Mouse (Mus musculus) left cerebral cortex, postnatal 4 days (tissue): ENCODE measurements at regions not wholly inside any gene's neighbourhood (a gene's known extent, or its start where the extent isn't known, plus 50 kb on each side); places are given as distances from the start of the nearest gene placed in this dataset.

Experiments used
- DNase-seq: peaks from one replicate; pipeline ENCODE4 v3.0.0-alpha.2; 2022
- intact Hi-C: fragments of 180-260 bp; cut with DNase I; formaldehyde crosslinking; loops from one replicate; pipeline ENCODE4 v1.15.1; 2025

DNA sequence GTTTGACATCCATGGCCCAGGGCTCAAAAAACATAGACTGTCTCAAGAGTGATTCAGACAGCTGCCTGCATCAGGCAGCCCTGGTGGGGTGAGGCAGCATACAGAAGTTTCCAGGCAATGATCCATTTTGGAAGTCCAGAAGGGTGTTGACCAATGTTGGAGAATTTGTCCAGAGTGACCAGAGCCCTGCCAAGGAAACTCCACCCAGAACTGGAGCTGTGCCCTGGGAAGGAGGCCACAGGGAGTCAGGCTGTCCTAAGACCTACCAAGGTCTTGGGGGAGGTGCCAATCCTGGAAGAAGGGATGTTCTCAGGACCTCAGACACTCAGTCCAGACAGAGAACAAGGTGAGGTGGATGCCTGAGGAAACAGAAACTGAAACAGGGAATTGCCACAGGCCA, 105.2 kb upstream of the Cops8 start:
- intact Hi-C loops: no loop called here
- no peak for DNase-seq

DNA sequence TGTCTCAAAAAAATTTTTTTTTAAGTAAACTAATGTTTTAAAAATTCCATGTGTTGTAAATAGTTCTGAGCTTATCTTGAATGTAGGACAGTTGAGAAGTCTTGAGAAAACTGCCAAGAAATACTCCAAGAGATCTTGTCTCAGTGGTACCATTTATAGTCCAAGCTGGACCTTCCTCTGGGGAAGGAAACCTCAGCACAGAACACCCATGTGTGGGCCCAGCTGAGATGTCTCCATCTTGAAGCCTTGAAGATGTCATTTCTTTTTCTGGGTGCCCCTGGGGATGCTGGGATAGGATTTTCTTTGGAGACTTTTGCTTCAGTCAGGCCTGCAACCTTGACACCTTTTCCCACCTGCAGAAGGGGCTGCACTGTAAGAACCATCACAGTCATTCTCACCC, 101.4 kb upstream of the Cops8 start:
- intact Hi-C loops: no loop called here
- no peak for DNase-seq

DNA sequence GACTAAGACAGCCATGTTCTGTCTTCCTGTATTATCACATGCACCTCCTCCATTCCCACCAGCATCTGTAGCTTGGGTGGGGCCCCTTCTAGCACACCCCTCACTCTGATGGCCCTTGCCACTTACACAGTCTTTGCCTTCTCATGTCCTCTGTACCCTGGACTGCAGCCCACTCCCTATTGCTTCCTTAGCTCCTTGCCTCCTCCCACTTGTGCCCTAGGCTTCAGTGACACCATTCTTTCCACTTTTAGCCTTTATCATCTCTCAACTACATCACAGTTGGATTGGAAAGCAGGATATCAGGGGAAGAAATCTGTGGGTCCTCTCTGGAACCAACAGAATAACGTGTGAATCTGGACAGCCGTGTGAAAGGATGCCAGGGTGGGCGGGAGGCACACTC, 100.4 kb upstream of the Cops8 start:
- DNase-seq: no peak
- intact Hi-C loops: no loop called here

DNA sequence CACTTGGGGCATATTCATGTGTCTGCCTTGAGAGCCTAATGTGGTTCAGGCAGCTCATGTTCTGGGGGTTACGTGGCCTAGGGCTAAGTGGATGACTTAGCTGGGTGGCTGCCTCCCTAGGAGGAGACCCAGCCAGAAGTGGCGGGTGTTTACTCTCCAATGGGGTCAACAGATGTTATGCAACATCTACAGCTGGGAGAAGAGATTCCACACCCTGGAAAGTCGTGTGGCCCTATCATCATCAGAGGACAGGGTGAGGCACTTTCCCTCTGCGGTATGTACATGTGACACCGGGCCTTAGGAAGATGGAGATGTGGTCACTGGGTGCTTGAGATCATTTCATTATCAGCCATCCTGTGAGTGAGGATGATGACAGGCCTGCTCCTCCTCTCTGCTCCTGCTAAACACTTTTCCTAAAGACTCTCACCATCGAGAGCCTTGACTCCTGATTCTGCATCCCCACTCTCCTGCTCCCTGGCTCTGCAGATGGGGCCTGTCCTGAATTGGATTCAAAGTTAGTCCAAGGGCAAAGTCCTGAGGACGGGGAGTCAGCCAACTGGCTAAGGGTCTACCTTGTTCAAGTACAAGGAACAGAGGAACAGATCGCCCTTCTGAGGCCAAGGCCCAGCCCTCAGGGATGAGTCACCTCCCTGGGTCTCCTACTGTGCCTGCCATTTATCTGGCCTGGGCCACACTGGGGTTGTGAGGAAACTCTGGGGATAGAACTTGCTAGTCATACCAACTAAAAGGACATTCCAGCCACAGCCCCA, 99.8 kb upstream of the Cops8 start:
- intact Hi-C loops: no loop called here
- no peak for DNase-seq

DNA sequence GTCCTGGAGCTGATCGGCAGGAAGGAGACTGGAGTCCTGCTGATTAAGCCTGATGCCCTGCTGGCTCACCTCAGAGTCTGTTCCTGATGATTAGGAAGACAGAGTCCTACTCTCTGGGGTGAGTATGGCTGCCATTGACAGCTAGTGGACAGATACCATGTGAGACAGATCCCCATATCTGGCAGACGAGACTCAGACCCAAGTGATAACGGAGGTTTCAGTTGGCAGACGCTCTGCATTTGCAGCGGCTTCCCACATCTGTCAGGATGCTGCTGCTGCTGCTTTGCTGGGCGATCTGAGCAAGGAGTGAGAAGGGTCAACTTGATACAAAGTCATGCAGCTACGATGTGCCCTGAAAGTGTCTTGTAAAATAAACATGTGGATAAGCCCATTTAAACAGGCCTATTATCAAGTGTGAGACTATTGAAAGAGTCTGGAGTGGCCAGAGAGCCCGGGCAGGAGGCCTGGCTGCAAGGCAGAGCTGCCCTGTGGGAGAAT, 98.1 kb upstream of the Cops8 start:
- intact Hi-C loops: no loop called here
- no peak for DNase-seq

DNA sequence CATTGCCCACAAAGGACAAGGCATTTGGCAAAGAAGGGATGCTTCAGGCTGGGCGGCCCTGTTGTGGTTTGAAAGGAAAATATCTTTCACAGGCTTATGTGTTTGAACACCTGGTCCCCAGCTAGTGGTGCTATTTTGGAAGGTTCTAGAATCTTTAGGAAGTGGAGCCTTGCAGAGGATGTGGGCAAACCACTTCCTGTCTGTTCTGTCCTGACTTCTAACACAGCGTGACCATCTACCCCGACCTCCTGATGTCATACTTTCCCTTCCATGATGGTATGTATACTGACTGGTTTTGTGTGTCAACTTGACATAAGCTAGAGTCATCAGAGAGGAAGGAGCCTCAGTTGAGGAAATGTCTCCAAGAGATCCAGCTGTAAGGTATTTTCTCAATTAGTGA, 97.2 kb upstream of the Cops8 start:
- intact Hi-C loops: no loop called here
- no peak for DNase-seq

DNA sequence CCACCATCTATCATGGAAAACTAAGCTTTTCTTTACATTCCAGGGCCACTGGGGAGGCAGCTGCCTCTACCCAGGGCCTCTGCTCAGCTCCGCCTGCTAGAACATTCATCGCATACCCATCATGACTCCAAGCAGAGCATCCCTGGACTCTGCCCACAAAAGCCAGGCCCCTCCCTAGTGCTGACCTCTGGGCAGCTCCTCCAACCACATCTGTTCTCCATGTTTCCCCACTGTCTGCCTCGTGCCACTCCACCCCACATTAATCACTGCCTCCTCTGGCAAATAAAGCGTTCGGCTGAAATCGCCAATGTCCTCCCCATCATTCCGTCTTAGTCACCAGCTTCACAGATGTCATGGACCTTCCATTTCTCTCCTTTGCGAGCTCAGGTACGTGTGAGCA, 96.2 kb upstream of the Cops8 start:
- DNase-seq: no peak
- intact Hi-C loops: no loop called here

DNA sequence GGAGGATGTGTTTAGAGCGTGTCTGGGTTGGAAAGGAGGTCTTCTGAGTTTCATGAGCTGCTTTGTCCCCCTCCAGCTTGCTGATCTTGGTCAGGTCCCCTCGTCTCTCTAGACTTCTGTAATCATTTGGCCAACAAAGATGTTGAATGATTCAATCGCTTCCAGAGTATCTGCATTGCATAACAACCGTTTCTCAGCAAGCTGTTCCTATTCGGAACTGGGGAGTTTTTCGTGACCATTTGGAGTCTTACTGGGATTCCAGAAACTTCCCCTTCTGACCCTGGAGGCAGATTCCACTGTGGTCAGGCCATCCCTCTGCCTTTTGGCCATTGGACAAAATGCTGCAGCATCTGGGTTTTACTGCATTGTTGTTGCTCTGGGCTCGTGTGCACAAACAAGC, 93.4 kb upstream of the Cops8 start:
- intact Hi-C loops: no loop called here
- no peak for DNase-seq

DNA sequence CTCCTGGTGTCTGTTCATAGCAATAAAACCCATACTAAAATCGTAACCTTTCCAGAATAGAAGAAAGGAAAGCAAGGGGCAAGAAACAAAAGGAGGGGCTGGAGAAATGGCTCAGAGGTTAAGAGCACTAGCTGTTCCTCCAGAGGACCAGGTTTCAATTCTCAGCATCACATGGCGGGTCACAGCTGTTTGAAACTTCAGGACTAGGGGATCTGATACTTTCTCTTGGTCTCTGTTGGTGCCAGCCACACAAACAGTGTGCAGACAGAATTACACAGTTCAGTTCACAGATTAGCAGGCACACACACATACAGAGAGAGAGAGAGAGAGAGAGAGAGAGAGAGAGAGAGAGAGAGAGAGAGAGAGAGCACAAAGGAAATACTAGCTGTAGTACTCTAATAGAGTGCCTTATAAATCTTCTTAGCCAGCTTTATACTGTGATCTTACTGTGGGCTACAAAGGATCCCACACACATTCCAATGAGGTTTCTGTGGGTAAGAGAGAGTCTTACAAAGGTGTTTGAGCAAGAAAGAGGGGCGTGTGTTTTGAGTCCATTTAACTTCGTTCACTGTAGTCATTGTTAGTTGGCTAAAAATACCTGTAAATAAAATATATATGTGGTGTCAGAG, 89.2 kb upstream of the Cops8 start:
- no peak for DNase-seq
- intact Hi-C loops: no loop called here

DNA sequence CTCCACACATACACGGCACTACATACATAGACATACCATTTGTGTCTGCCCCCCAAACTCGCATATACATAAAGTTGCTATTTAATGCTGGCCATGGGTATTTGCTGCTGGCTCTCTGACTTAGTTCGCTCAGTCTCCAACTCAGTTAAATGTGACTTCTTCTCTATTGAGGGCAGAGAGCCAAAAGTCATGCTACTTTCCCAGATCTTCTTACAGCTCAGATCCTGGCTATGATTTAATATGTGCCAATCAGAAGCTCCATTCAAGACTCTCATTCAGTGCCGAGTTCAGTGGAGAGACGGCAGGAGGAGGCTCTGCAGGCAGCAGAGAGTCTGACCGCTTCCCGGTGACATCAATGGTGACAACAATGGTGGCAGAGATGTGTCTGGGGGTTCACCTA, 88.6 kb upstream of the Cops8 start:
- intact Hi-C loops: no loop called here
- no peak for DNase-seq

DNA sequence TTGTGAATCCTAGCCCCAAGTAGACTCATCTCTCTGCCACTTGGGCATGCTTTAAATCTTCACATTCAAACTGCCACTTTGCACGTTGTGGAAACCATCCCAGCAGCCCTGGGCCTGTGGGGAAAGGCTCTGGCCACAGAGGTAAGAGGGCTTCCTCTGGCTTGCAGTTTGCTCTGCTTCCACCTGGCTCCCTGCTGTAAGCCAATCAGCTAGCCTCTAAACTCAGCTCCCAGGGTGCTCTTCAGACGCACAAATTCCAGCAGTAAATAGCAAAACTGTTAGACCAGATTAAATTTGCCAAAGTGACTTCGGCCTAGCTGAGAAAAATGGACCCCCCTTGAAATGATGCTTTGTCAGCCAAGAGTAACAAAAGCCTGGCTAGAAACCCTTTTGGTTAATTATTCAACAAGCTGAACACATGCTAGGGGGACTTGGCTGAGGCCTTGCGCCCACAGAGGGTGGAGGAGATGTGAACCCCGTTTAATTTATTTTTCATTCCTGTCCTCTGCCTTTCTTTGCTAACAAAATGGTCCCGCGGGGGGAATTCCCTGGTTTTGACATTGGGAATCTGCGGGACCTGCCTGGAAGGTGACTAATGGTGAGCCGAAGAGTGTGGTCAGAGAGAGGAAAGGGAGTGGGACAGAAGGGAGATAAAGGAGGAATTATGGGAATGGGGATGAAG, 84.1 kb upstream of the Cops8 start:
- intact Hi-C loops: no loop called here
- DNase-seq: no peak

DNA sequence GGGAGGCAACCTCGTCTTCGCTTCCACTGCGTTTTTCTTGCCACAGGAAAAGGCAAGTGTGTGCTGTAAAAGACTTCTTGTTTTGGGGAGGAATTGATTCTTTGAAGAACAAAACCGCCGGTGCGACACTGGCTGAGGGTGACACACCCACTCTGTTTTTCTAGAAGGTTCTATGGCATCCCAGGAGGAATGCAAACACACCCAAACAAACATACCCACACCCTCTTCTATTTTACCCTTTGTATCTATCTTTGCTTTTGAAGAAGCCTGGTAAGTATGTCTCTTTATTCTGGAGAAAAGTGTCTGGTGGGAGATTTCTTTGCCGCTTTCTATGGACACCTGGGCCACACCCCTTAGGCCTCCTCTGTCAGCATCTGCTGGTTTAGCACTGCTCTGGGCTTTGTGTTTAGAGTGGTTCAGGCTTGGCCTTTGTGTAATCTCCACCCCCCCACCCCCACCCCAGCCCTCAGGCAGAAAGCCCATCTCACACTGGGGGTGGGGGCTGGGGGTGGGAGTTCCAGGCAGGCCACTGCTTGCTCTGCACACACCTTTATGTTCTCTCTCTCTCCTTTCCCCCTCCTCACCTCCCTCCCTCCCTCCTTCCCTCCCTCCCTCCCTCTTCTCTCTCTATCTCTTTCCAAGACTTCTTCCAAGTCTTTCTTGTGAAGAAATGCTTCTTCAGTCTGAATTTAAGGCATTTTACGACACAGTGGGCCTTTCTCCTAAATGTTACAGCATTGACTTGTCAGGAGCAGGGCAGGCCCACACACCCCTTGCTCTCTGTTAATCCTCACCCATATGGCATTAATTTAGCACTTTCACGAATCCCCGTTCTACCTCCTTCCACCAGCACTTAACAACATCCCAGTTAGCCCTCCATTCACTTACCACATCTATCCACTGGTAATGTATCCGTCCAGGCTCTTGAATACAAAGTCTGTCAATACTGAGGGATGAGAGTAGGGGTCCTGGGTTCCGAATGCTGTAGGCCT, 83.2 kb upstream of the Cops8 start:
- no peak for DNase-seq
- intact Hi-C loops: no loop called here

DNA sequence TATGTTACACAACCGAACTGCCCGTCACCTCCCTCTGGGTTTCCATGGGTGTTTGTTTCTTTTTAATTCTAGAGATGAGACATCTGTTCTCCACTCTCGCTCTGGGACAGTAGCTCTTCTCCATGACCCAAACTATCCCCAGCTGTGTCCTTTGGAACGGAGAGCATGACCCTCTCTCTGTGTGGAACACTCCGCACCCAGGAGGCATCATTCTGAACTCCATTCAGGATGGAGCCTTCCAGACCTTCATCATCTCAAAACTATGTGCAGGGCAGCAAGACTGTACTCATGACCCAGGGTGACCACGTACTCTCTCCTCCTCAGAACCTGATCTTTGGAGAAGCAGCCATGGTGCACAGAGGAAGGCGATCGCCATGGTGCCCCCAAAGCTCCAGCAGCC, 80.5 kb upstream of the Cops8 start:
- DNase-seq: no peak
- intact Hi-C loops: no loop called here

DNA sequence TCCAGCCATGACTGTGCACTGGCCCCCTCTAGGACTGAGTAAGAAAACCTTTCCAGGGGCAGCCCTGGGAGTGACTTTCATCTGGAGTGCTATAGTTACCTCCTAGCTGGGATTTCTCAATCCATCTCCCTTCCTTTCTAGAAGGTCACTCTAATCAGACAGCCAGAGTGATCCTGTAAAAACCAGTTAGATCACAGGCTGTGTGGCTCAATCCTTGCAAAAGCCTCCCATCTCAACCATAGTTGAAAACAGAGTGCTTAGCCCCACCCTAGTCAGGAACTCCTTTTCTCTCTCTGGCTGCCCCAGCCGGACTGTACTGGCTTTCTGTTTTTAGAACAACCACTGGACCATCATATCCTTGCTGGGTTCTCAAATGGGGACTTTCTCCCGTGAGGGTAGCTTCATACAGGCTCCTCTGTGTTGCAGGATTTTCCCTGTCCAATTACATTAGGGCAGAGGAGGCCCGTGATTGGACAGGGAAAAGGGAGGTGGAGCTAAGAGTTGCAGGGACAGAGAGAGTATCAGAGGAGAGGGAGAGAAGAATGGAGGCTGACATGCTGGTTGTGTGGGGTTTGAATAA, 78.0 kb upstream of the Cops8 start:
- intact Hi-C loops: no loop called here
- DNase-seq: no peak

DNA sequence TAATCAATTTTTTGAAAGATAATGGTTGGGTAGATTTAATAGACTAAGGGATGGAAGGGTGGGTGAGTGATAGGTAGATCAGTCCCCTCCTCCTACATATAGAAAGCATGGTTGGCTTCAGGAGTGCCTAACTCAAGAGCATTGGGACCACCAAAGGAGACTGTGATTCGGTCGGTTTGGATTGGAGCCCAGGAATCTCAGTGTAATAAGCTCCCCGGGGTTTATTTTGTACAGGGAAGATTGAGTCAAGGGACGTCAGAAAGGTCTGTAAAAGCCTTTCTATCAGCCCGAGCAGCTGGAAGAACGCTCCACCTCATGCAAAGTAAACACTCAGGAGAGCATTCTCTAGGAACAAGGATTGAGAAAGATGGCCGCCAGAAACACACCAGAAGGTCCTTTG, 76.5 kb upstream of the Cops8 start:
- intact Hi-C loops: no loop called here
- DNase-seq: no peak

DNA sequence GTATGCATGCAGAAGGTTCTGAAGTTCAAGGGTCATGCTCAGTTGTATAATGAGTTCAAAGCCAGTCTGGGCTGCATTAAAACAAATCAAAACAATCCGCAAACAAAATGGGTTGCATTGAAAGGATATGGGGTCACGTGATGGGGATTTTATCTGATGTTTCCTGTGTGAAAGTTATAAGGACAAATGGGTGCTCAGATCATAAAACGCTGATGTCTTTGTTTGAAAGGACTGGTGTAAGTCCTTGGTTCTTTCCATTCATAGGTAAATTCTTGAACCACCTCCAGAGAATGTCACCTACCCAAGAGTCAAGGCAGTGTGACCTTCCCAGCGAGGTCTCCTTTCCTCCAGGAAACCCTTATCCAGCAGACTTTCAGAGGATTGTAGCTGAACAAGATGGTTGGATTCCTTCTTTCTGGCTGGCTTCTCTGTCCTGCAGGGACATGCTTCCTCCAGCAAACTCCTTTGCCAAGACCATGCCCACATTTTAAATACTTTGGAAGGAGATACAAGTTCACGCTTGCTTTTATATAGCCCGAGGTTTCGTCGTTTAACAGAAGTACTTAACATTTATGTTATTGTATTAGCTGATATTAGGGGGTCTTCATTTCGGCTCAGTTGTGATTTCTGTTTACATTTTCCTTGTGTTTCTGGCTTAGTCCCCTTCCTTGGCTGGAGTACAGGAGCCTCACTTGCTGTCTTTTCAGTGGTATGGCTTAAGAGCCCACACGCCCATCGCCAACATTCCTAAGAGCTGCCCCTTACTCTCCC, 74.6 kb upstream of the Cops8 start:
- intact Hi-C loops: no loop called here
- no peak for DNase-seq

DNA sequence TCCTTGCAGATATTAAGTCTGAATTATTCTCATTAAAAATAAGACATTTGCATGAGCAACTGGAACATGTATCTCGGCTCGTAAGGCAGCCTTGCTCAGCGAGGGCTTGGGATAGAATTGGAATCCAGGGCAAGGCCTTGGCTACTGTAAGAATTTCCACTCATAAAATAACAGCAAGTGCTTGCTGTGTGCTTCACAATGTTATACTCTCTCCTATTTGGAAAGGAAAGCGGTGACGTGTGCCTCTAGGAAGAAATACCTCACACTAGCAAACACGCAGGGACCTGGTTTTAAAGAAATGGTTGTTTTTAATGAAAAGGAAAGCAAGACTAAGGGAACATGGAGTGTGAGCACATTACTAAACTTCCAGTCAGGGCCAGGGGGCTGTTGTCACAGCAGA, 69.3 kb upstream of the Cops8 start:
- DNase-seq: no peak
- intact Hi-C loops: no loop called here

DNA sequence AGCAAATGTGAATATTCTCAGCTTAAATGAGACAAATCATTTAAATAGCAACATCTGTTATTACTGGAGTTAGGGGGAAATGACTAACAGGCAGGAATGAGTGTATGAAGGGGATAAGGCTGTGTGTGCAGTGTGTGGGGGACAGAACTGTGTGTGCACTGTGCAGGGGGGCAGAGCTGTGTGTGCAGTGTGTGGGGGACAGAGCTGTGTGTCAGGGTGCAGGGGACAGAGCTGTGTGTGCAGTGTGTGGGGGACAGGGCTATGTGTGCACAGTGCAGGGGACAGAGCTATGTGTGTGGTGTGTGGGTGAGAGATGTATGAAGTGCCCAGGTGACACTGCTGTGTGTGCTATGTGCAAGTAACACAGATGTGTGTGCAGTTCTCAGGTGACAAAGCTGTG, 66.7 kb upstream of the Cops8 start:
- no peak for DNase-seq
- intact Hi-C loops: no loop called here

DNA sequence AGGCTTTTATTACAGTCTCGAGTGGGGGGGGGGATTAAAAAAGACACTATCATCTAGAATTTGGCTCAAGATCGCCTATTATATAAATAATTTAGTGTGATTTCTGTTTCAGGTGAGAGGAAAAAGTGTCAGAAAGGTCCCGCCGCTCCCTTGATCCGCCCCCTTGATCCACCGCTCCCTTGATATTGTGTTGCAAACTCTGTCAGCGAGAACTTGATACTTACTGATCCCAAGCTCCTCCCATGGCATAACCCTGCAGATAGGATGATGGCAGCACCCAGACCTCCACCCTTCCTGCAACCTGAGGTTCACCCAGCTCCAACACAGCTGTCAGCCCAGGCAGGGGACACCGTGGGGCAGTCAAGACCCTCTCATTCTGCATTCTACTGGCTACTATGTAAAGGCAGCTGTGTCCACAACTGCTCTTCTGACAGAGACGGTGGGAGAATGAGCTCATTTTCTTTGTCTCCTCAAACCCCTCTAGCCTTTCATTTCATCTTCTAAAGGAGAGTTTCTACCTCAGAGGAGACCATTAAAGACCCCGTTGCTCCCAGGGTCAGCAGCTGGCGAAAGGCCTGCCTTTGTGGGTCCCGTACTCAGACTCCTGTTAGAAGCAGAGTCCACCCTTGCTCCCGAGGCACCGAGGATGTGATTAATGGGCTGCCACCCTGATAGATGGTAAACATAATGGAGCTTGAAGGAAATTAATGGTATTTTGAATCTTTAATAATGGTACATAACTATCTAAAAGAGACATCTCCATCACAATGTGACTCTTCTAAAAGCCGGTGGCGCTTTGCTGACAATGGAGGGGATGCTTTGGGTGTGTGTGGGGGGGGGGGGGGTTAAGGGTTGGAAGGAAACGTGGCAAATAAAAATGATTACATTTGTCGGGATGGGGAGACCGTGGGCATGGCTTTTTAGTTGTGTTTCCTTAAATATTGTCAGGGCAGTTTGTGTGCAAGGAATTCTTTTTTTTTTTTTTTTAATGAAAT, 58.7 kb upstream of the Cops8 start:
- intact Hi-C loops: no loop called here
- DNase-seq: no peak
